Mouse (Mus musculus) retina, embryonic 14.5 days (tissue): Measurements from ENCODE around the gene Gm42688.

Experiments
- DNase-seq: peaks from one replicate; pipeline ENCODE4 v3.0.0-alpha.2; 2015; ENCODE audit warnings: low spot score

Gm42688 gene

GRCm38 (mm10) chr6:83140044-83140443 is 38.6 kb downstream of the Gm42688 start:
- no peak for DNase-seq

GRCm38 (mm10) chr6:83141636-83142035 is 40.2 kb downstream of the Gm42688 start:
- no peak for DNase-seq

- DNase-seq, result peak; percentile 50
These were observed 40.9 kb downstream of the Gm42688 start for GRCm38 (mm10) chr6:83142211-83142731.

- no peak for DNase-seq
These were observed 41.5 kb downstream of the Gm42688 start for GRCm38 (mm10) chr6:83142886-83143285.

- DNase-seq, result no peak
These were observed 43.8 kb downstream of the Gm42688 start for GRCm38 (mm10) chr6:83145209-83145608.

- no peak for DNase-seq
These were observed 44.4 kb downstream of the Gm42688 start for GRCm38 (mm10) chr6:83145805-83146204.

- DNase-seq, result no peak
These were observed 45.9 kb downstream of the Gm42688 start for GRCm38 (mm10) chr6:83147280-83147679.

GRCm38 (mm10) chr6:83151721-83152120 is 50.3 kb downstream of the Gm42688 start:
- DNase-seq, result peak; percentile 33

- no peak for DNase-seq
These were observed 51.6 kb downstream of the Gm42688 start for GRCm38 (mm10) chr6:83153038-83153437.

GRCm38 (mm10) chr6:83153485-83153884 is 52.1 kb downstream of the Gm42688 start:
- DNase-seq, result no peak

GRCm38 (mm10) chr6:83155552-83156238 is 54.3 kb downstream of the Gm42688 start:
- no peak for DNase-seq

- DNase-seq, result peak; percentile 93
These were observed 54.9 kb downstream of the Gm42688 start, which contains the start of the genes Wdr54 and 1700003E16Rik for GRCm38 (mm10) chr6:83156259-83156684. Wdr54 (minus strand) TSS chr6:83156397. 1700003E16Rik (plus strand) TSS chr6:83156404.

- DNase-seq, result peak; percentile 82
These were observed 58.0 kb downstream of the Gm42688 start for GRCm38 (mm10) chr6:83159456-83159855.
